Mouse (Mus musculus) limb, embryonic 12.5 days (tissue): ENCODE data around the gene B3gnt3. TPM values are rescaled to one million over a fixed set of nuclear protein-coding genes. Genes with fewer than 3 reads are reported as not detected.

Experiments used
- polyA plus RNA-seq: library from polyadenylated mRNA; unstranded; fragments of >200 nt; fragmentation: Nextera tagmentation; extraction: Ambion mirVana; gene quantifications from 2 replicates; pipeline ENCODE4 v1.2.1, GENCODE M21; 2016

The B3gnt3 gene
- polyA plus RNA-seq, 1 experiment from 2014 or later: 1.1 TPM

Other genes with a start within 250 kb of the B3gnt3 start
- 78.2 and 82.8 TPM in 2 replicates for gene Abhd8, start 238.1 kb downstream of the B3gnt3 start, polyA plus RNA-seq
- gene Mrpl34, start 236.8 kb downstream of the B3gnt3 start, polyA plus RNA-seq: 180 and 203 TPM in 2 replicates
- 99.8 and 106 TPM in 2 replicates for gene Dda1, start 232.6 kb downstream of the B3gnt3 start, polyA plus RNA-seq
- gene Ano8, start 215.8 kb downstream of the B3gnt3 start, polyA plus RNA-seq: 6.8 and 6.9 TPM in 2 replicates
- gene Gtpbp3, start 213.7 kb downstream of the B3gnt3 start, polyA plus RNA-seq: 22.1 and 23.2 TPM in 2 replicates
- 59.2 and 62.5 TPM in 2 replicates for gene Plvap, start 190.0 kb downstream of the B3gnt3 start, polyA plus RNA-seq
- 0.25 and 0.49 TPM in 2 replicates for gene Ccdc194, start 176.1 kb downstream of the B3gnt3 start, polyA plus RNA-seq
- gene Bst2, start 164.3 kb downstream of the B3gnt3 start, polyA plus RNA-seq: 8.1 and 11.3 TPM in 2 replicates
- 64.3 and 69.1 TPM in 2 replicates for gene Mvb12a, start 158.9 kb downstream of the B3gnt3 start, polyA plus RNA-seq
- 0.13 and 0.26 TPM in 2 replicates for gene Tmem221, start 142.9 kb downstream of the B3gnt3 start, polyA plus RNA-seq
- gene Nxnl1, start 135.2 kb downstream of the B3gnt3 start, polyA plus RNA-seq: not detected in 2 replicates
- gene Slc27a1, start 132.9 kb downstream of the B3gnt3 start, polyA plus RNA-seq: 45.5 and 50.0 TPM in 2 replicates
- gene Pgls, start 109.6 kb downstream of the B3gnt3 start, polyA plus RNA-seq: 228 and 243 TPM in 2 replicates
- 4.6 and 6.6 TPM in 2 replicates for gene Fam129c, start 104.1 kb downstream of the B3gnt3 start, polyA plus RNA-seq
- gene Colgalt1, start 90.8 kb downstream of the B3gnt3 start, polyA plus RNA-seq: 61.4 and 65.9 TPM in 2 replicates
- 0.60 and 0.86 TPM in 2 replicates for gene Unc13a, start 30.0 kb downstream of the B3gnt3 start, polyA plus RNA-seq
- 3.8 and 4.4 TPM in 2 replicates for gene Jak3, start 25.5 kb downstream of the B3gnt3 start, polyA plus RNA-seq
- gene Insl3, start 12.6 kb downstream of the B3gnt3 start, polyA plus RNA-seq: 0.54 and 0.64 TPM in 2 replicates
- 5.5 and 6.0 TPM in 2 replicates for gene Fcho1, start 23.9 kb upstream of the B3gnt3 start, polyA plus RNA-seq
- 5.6 and 6.0 TPM in 2 replicates for gene Zfp709, start 180.2 kb upstream of the B3gnt3 start, polyA plus RNA-seq
- gene Zfp882, start 206.8 kb upstream of the B3gnt3 start, polyA plus RNA-seq: 10.0 and 10.2 TPM in 2 replicates
- 30.9 and 32.8 TPM in 2 replicates for gene Zfp617, start 206.8 kb upstream of the B3gnt3 start, polyA plus RNA-seq
- gene Zfp961, start 249.2 kb upstream of the B3gnt3 start, polyA plus RNA-seq: 19.2 and 20.7 TPM in 2 replicates